Mouse (Mus musculus): ENCODE measurements at regions not wholly inside any gene's neighbourhood (a gene's known extent, or its start where the extent isn't known, plus 50 kb on each side); places are given as distances from the start of the nearest gene placed in this dataset.
A peak's percentile ranks its signal among the peaks of the same experiment; 100 is the strongest.

- Histone ChIP-seq H3K36me3 (replicated peaks; ENCODE audit: low read length) (no peaks in the 10 kb centered on the region), H3K4me1 (peaks cover 33% of the 10 kb centered on the region), H3K4me3 (replicated peaks) (no peak overlapping the region), H3K27me3 (replicated peaks) (no peaks in the 10 kb centered on the region), H3K9me3 (no peaks in the 10 kb centered on the region)
- no peak for TF ChIP-seq GATA1 (IDR thresholded peaks at IDR 0.05; ENCODE audit: borderline replicate concordance, low read length)
- TF ChIP-seq FLI1 (IDR thresholded peaks at IDR 0.05; ENCODE audit: low read length) = no peak
Observed at GRCm38 (mm10) chr10:8951236-8951825, 65.5 kb upstream of the Sash1 start.

GRCm38 (mm10) chr10:8948227-8948626, 62.4 kb upstream of the Sash1 start:
- Histone ChIP-seq H3K9me3 (no peaks in the 10 kb centered on the region), H3K4me3 (replicated peaks) (no peak overlapping the region), H3K36me3 (replicated peaks; ENCODE audit: low read length) (no peaks in the 10 kb centered on the region), H3K4me1 (peaks cover 32% of the 10 kb centered on the region), H3K27me3 (replicated peaks) (no peaks in the 10 kb centered on the region)
- no peak for TF ChIP-seq FLI1 (IDR thresholded peaks at IDR 0.05; ENCODE audit: low read length)
- no peak for TF ChIP-seq GATA1 (IDR thresholded peaks at IDR 0.05; ENCODE audit: borderline replicate concordance, low read length)

GRCm38 (mm10) chr10:8945195-8945751, 59.4 kb upstream of the Sash1 start:
- H3K27me3 ChIP-seq (replicated peaks) = no peaks in the 10 kb centered on the region
- H3K36me3 ChIP-seq (replicated peaks; ENCODE audit: low read length) = no peaks in the 10 kb centered on the region
- H3K4me3 ChIP-seq (replicated peaks) = peak overlapping the region; percentile 42
- H3K4me1 ChIP-seq = peaks cover 35% of the 10 kb centered on the region
- H3K9me3 ChIP-seq = no peaks in the 10 kb centered on the region
- TF ChIP-seq GATA1 (IDR thresholded peaks at IDR 0.05; ENCODE audit: borderline replicate concordance, low read length) (no peak), FLI1 (IDR thresholded peaks at IDR 0.05; ENCODE audit: low read length) (no peak)

- no peaks in the 10 kb centered on the region for H3K27me3 ChIP-seq (replicated peaks)
- H3K4me3 ChIP-seq (replicated peaks) = no peak overlapping the region
- H3K36me3 ChIP-seq (replicated peaks; ENCODE audit: low read length) = no peaks in the 10 kb centered on the region
- no peaks in the 10 kb centered on the region for H3K9me3 ChIP-seq
- H3K4me1 ChIP-seq = peaks cover 35% of the 10 kb centered on the region
- TF ChIP-seq GATA1 (IDR thresholded peaks at IDR 0.05; ENCODE audit: borderline replicate concordance, low read length) (no peak), FLI1 (IDR thresholded peaks at IDR 0.05; ENCODE audit: low read length) (no peak)
Observed at GRCm38 (mm10) chr10:8944586-8944985, 58.7 kb upstream of the Sash1 start.

GRCm38 (mm10) chr10:8943698-8944097, 57.8 kb upstream of the Sash1 start:
- TF ChIP-seq GATA1 (IDR thresholded peaks at IDR 0.05; ENCODE audit: borderline replicate concordance, low read length) = no peak
- no peak for TF ChIP-seq FLI1 (IDR thresholded peaks at IDR 0.05; ENCODE audit: low read length)
- peaks cover 31% of the 10 kb centered on the region for H3K4me1 ChIP-seq
- H3K36me3 ChIP-seq (replicated peaks; ENCODE audit: low read length) = no peaks in the 10 kb centered on the region
- no peaks in the 10 kb centered on the region for H3K27me3 ChIP-seq (replicated peaks)
- H3K4me3 ChIP-seq (replicated peaks) = no peak overlapping the region
- H3K9me3 ChIP-seq = no peaks in the 10 kb centered on the region

GRCm38 (mm10) chr10:8942967-8943471, 57.1 kb upstream of the Sash1 start:
- TF ChIP-seq GATA1 (IDR thresholded peaks at IDR 0.05; ENCODE audit: borderline replicate concordance, low read length) (no peak), FLI1 (IDR thresholded peaks at IDR 0.05; ENCODE audit: low read length) (no peak)
- Histone ChIP-seq H3K36me3 (replicated peaks; ENCODE audit: low read length) (no peaks in the 10 kb centered on the region), H3K27me3 (replicated peaks) (no peaks in the 10 kb centered on the region), H3K9me3 (no peaks in the 10 kb centered on the region), H3K4me3 (replicated peaks) (no peak overlapping the region), H3K4me1 (peaks cover 26% of the 10 kb centered on the region)

- peaks cover 26% of the 10 kb centered on the region for H3K4me1 ChIP-seq
- no peaks in the 10 kb centered on the region for H3K36me3 ChIP-seq (replicated peaks; ENCODE audit: low read length)
- H3K4me3 ChIP-seq (replicated peaks) = no peak overlapping the region
- TF ChIP-seq FLI1 (IDR thresholded peaks at IDR 0.05; ENCODE audit: low read length) (no peak), GATA1 (IDR thresholded peaks at IDR 0.05; ENCODE audit: borderline replicate concordance, low read length) (no peak)
- no peaks in the 10 kb centered on the region for H3K27me3 ChIP-seq (replicated peaks)
- H3K9me3 ChIP-seq = no peaks in the 10 kb centered on the region
Observed at GRCm38 (mm10) chr10:8936369-8936768, 50.5 kb upstream of the Sash1 start.

Measured in megakaryocyte, embryonic 14.5 days (primary cell).